Mouse (Mus musculus): ENCODE results near the gene Gm7544.
"Not testable (repeated sequence)": the region's sequence is repeated elsewhere in the genome, so short reads cannot be mapped to it uniquely, and the experiment has no call there.

Gene Gm7544

GRCm38 (mm10) chr1:82924650-82925049 is 31.2 kb downstream of the Gm7544 start, which contains the start of gene A030014E15Rik:
Gene A030014E15Rik (plus strand): TSS chr1:82924917.
- DNase-seq (ENCODE audit: low spot score in 2 of 2): no peak

GRCm38 (mm10) chr1:82913434-82913833 is 42.4 kb downstream of the Gm7544 start:
- DNase-seq (ENCODE audit: low spot score in 2 of 2): not testable (repeated sequence)

- DNase-seq (ENCODE audit: low spot score in 2 of 2): no peak
Observed at GRCm38 (mm10) chr1:82913025-82913424, 42.8 kb downstream of the Gm7544 start, which contains the start of gene A030005L19Rik. Gene A030005L19Rik (plus strand): TSS chr1:82913325.

- DNase-seq (ENCODE audit: low spot score in 2 of 2): no peak
Observed at GRCm38 (mm10) chr1:82905886-82906285, 49.9 kb downstream of the Gm7544 start.
